Mouse (Mus musculus): ENCODE measurements around the gene Bco1.

DNA sequence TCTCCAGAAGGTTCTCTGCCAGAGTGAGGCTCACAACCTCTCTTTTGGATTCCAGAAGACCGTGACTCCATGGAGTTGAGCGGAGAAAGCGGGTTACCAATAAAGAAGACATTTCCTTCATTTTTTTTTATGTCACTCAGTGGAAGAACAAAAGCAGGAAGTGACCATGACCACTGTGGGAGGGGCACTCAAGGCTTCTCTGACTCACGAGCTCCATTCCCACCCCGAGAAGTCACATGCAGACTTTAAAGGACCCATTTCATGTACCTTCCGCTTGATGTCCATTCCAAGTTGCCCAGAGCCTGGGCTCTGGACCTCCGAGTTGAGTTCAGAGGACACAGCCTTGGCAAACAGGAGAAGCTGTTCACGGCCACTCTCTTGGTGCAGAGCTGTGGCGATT lies 44.9 kb upstream of the Bco1 start:
- TF ChIP-seq POLR2A (IDR thresholded peaks at IDR 0.05; ENCODE audit: insufficient read depth, low read depth, low read length) (no peak), CTCF (IDR thresholded peaks at IDR 0.05) (no peak)

Data from heart, adult 2 months (tissue).